Mouse (Mus musculus) gastrocnemius, postnatal 10 days (tissue): Measurements from ENCODE around the gene Dock8. TPM values are rescaled to one million over a fixed set of nuclear protein-coding genes. Genes with fewer than 3 reads are reported as not detected.

ENCODE experiments used
- DNase-seq: peaks from one replicate; pipeline ENCODE4 v3.0.0; 2021; ENCODE audit warnings: mixed read lengths
- total RNA-seq, 2 experiments: library from RNA; stranded (reverse); gene quantifications; 2 replicates each; pipeline ENCODE4 v1.2.3; 2021

The Dock8 gene
- total RNA-seq, 2 experiments from 2014 or later: 4.3 to 5.1 TPM

GRCm38 (mm10) chr19:25062188-25062856 is 63.0 kb downstream of the Dock8 start:
- no peak for DNase-seq

GRCm38 (mm10) chr19:25062857-25063240 is 63.5 kb downstream of the Dock8 start:
- no peak for DNase-seq

GRCm38 (mm10) chr19:25066229-25066628 is 66.9 kb downstream of the Dock8 start:
- DNase-seq: no peak

- DNase-seq: no peak
Observed at GRCm38 (mm10) chr19:25068518-25068917, 69.2 kb downstream of the Dock8 start.

- no peak for DNase-seq
Observed at GRCm38 (mm10) chr19:25072521-25072920, 73.2 kb downstream of the Dock8 start.

- no peak for DNase-seq
Observed at GRCm38 (mm10) chr19:25074741-25075140, 75.4 kb downstream of the Dock8 start.

- DNase-seq: no peak
Observed at GRCm38 (mm10) chr19:25077636-25078035, 78.3 kb downstream of the Dock8 start.

- no peak for DNase-seq
Observed at GRCm38 (mm10) chr19:25078130-25078529, 78.8 kb downstream of the Dock8 start.

GRCm38 (mm10) chr19:25080166-25080565 is 80.8 kb downstream of the Dock8 start:
- no peak for DNase-seq

- DNase-seq: no peak
Observed at GRCm38 (mm10) chr19:25082839-25083238, 83.5 kb downstream of the Dock8 start.

GRCm38 (mm10) chr19:25087181-25087580 is 87.8 kb downstream of the Dock8 start:
- no peak for DNase-seq

- DNase-seq: no peak
Observed at GRCm38 (mm10) chr19:25089746-25090145, 90.4 kb downstream of the Dock8 start.

- DNase-seq: no peak
Observed at GRCm38 (mm10) chr19:25095135-25095534, 95.8 kb downstream of the Dock8 start.

GRCm38 (mm10) chr19:25096316-25096715 is 97.0 kb downstream of the Dock8 start:
- DNase-seq: no peak

GRCm38 (mm10) chr19:25096986-25097385 is 97.7 kb downstream of the Dock8 start:
- DNase-seq: no peak

- DNase-seq: no peak
Observed at GRCm38 (mm10) chr19:25097506-25097905, 98.2 kb downstream of the Dock8 start.

- no peak for DNase-seq
Observed at GRCm38 (mm10) chr19:25097951-25098350, 98.6 kb downstream of the Dock8 start.

- no peak for DNase-seq
Observed at GRCm38 (mm10) chr19:25098941-25099340, 99.6 kb downstream of the Dock8 start.

GRCm38 (mm10) chr19:25105682-25106081 is 106.3 kb downstream of the Dock8 start:
- DNase-seq: no peak

- DNase-seq: no peak
Observed at GRCm38 (mm10) chr19:25106315-25106714, 107.0 kb downstream of the Dock8 start.

- DNase-seq: no peak
Observed at GRCm38 (mm10) chr19:25107417-25107816, 108.1 kb downstream of the Dock8 start.

- no peak for DNase-seq
Observed at GRCm38 (mm10) chr19:25111591-25112233, 112.4 kb downstream of the Dock8 start.

- no peak for DNase-seq
Observed at GRCm38 (mm10) chr19:25116981-25117380, 117.6 kb downstream of the Dock8 start.

GRCm38 (mm10) chr19:25122417-25122816 is 123.1 kb downstream of the Dock8 start:
- DNase-seq: no peak
